In genomic region chr11:55468012-55468411, GRCm38 (mm10) we compare ENCODE assay signal across 8 mouse cellular contexts. TPM values are rescaled to one million over a fixed set of nuclear protein-coding genes. Genes with fewer than 3 reads are reported as not detected.
A peak's percentile ranks its signal among the peaks of the same experiment; 100 is the strongest.
DNase-seq lines count a peak whose midpoint lies in the region; ATAC-seq and TF ChIP-seq lines count a peak whose summit lies in the region.

No protein-coding gene starts in this region.

- H3K36me3 ChIP-seq in ES-Bruce4 (ENCODE audit: control insufficient read depth, insufficient read depth, low read length, poor library complexity, severe bottlenecking) (peaks cover 14% of the 10 kb centered on the region), macrophage (ENCODE audit: inconsistent target) (no peaks in the 10 kb centered on the region)
- no peaks in the 10 kb centered on the region for H3K36me3 ChIP-seq in heart, embryonic 11.5 days (ENCODE audit: control insufficient read depth, insufficient read depth, low read length)
- H3K36me3 ChIP-seq in kidney, embryonic 15.5 days: peaks cover 9% of the 10 kb centered on the region

- no peak for ATAC-seq in heart, embryonic 11.5 days (replicated peaks; ENCODE audit: insufficient number of reproducible peaks, low FRiP score, low TSS enrichment)
- no peak; the same call in 1 of the 2 replicates for ATAC-seq in kidney, embryonic 15.5 days (replicated peaks; ENCODE audit: low FRiP score)

- WGBS in heart, embryonic 11.5 days (ENCODE audit: insufficient replicate concordance): 70% methylated on average over 10 of the region's 10 CpGs
- 53% methylated on average over 10 of the region's 10 CpGs for WGBS in kidney, embryonic 15.5 days
- 91% methylated on average over 10 of the region's 10 CpGs for WGBS in macrophage (ENCODE audit: missing documents)

- H3K4me2 ChIP-seq in heart, embryonic 11.5 days: peak overlapping the region; percentile 78
- H3K4me2 ChIP-seq in kidney, embryonic 15.5 days: peak overlapping the region; percentile 87

- TF ChIP-seq EP300 in ES-Bruce4 (IDR thresholded peaks at IDR 0.05; ENCODE audit: insufficient read depth, low read depth, low read length): no peak

- H3K4me3 ChIP-seq in ES-Bruce4 (ENCODE audit: low read depth, low read length) (peak overlapping the region; percentile 77), macrophage (ENCODE audit: inconsistent target) (peak overlapping the region; percentile 65)
- H3K4me3 ChIP-seq in heart, embryonic 11.5 days (ENCODE audit: low read depth, low read length): peak overlapping the region; percentile 53
- peak overlapping the region; percentile 88; the same call in 1 of the 2 replicates for H3K4me3 ChIP-seq in kidney, embryonic 15.5 days (replicated peaks)

- intact Hi-C loops in gastrocnemius, postnatal 36 days (cut with DNase I): no loop called here

- TF ChIP-seq CTCF in ES-Bruce4 (IDR thresholded peaks at IDR 0.05; ENCODE audit: low read depth, low read length): no peak

- no peaks in the 10 kb centered on the region for H3K4me1 ChIP-seq in ES-Bruce4 (ENCODE audit: control insufficient read depth, insufficient read depth, low read length)
- peaks cover 15% of the 10 kb centered on the region for H3K4me1 ChIP-seq in heart, embryonic 11.5 days (ENCODE audit: control insufficient read depth, insufficient read depth, low read length)
- peaks cover 34% of the 10 kb centered on the region for H3K4me1 ChIP-seq in kidney, embryonic 15.5 days

- DNase-seq in R1 (ENCODE audit: low read depth, low spot score): peak; percentile 97
- no peak for DNase-seq in T-cell, adult 2 months (ENCODE audit: low spot score)
- no peak for DNase-seq in urinary bladder, postnatal 4 days (ENCODE audit: low spot score in 2 of 2)
- DNase-seq in gastrocnemius, postnatal 36 days: no peak

- H3K27ac ChIP-seq in ES-Bruce4 (ENCODE audit: insufficient read depth, low read length) (peak overlapping the region; percentile 97), macrophage (peak overlapping the region; percentile 99)
- peak overlapping the region; percentile 91 for H3K27ac ChIP-seq in heart, embryonic 11.5 days (ENCODE audit: low read depth, low read length)
- H3K27ac ChIP-seq in kidney, embryonic 15.5 days: peak overlapping the region; percentile 97

- no peaks in the 10 kb centered on the region for H3K27me3 ChIP-seq in ES-Bruce4 (ENCODE audit: control insufficient read depth, insufficient read depth, low read length, poor library complexity, severe bottlenecking)
- H3K27me3 ChIP-seq in heart, embryonic 11.5 days (ENCODE audit: control insufficient read depth, insufficient read depth, low read length): no peaks in the 10 kb centered on the region
- H3K27me3 ChIP-seq in kidney, embryonic 15.5 days: no peaks in the 10 kb centered on the region

- no peak for TF ChIP-seq POLR2A in ES-Bruce4 (IDR thresholded peaks at IDR 0.05; ENCODE audit: insufficient read depth, low read length)

- peaks cover 32% of the 10 kb centered on the region for H3K79me2 ChIP-seq in macrophage (ENCODE audit: inconsistent target)

- H3K9me3 ChIP-seq in ES-Bruce4 (replicated peaks; ENCODE audit: control insufficient read depth, insufficient read depth, low read length, poor library complexity, severe bottlenecking): no peaks in the 10 kb centered on the region
- no peaks in the 10 kb centered on the region for H3K9me3 ChIP-seq in heart, embryonic 11.5 days (replicated peaks; ENCODE audit: control insufficient read depth, low read length)
- H3K9me3 ChIP-seq in kidney, embryonic 15.5 days (replicated peaks): no peaks in the 10 kb centered on the region

- peak overlapping the region; percentile 89 for H3K9ac ChIP-seq in ES-Bruce4 (ENCODE audit: low read depth, poor library complexity, severe bottlenecking)
- H3K9ac ChIP-seq in heart, embryonic 11.5 days (ENCODE audit: low read depth, low read length): peak overlapping the region; percentile 72
- no peak overlapping the region for H3K9ac ChIP-seq in kidney, embryonic 15.5 days

RNA-seq across cellular contexts. Expression of gene G3bp1, which starts 1.5 kb away (rescaled TPM):
- polyA plus RNA-seq in ES-Bruce4 (2011; ENCODE audit: insufficient read depth, insufficient read length, low read depth, missing spikeins): 146 and 147 TPM in 2 replicates
- 125 and 133 TPM in 2 replicates for polyA plus RNA-seq in heart, embryonic 11.5 days (2014; fragmentation: Nextera tagmentation; extraction: Ambion mirVana)
- 199 and 203 TPM in 2 replicates for polyA plus RNA-seq in kidney, embryonic 15.5 days (2015; fragmentation: Nextera tagmentation; extraction: Ambion mirVana)
- total RNA-seq in macrophage (2018; cell fraction: chromatin; rRNA removed): 100 to 1,000 TPM in 2 of 26 experiments, 10 to 100 TPM in 24; 31.8 to 133 (median 56.7) TPM
- 10 to 100 TPM; 29.4 to 56.8 (median 36.2) TPM for total RNA-seq in macrophage (2018; cell fraction: cytosol; rRNA removed)
- total RNA-seq in macrophage (2018; cell fraction: nucleus; rRNA removed): 10 to 100 TPM; 39.4 to 90.9 (median 47.2) TPM
- polyA plus RNA-seq in macrophage (2018): 20.9 to 52.8 TPM (median 25.9 TPM) in 3 replicates
- total RNA-seq in gastrocnemius, postnatal 36 days (2021): 10 to 100 TPM; 46.1 to 48.5 TPM

RNA-seq across cellular contexts. Expression of gene Atox1, which starts 7.0 kb away (rescaled TPM):
- polyA plus RNA-seq in ES-Bruce4 (2011; ENCODE audit: insufficient read depth, insufficient read length, low read depth, missing spikeins) (120 and 142 TPM in 2 replicates), macrophage (2018) (117 to 443 TPM (median 360 TPM) in 3 replicates)
- polyA plus RNA-seq in heart, embryonic 11.5 days (2014; fragmentation: Nextera tagmentation; extraction: Ambion mirVana): 273 and 292 TPM in 2 replicates
- polyA plus RNA-seq in kidney, embryonic 15.5 days (2015; fragmentation: Nextera tagmentation; extraction: Ambion mirVana): 402 and 413 TPM in 2 replicates
- 10 to 100 TPM in 8 of 26 experiments, 1 to 10 TPM in 18; 5.3 to 36.2 (median 8.4) TPM for total RNA-seq in macrophage (2018; cell fraction: chromatin; rRNA removed)
- 100 to 1,000 TPM; 179 to 407 (median 276) TPM for total RNA-seq in macrophage (2018; cell fraction: cytosol; rRNA removed)
- 10 to 100 TPM; 14.4 to 48.4 (median 29.2) TPM for total RNA-seq in macrophage (2018; cell fraction: nucleus; rRNA removed)
- total RNA-seq in gastrocnemius, postnatal 36 days (2021): 10 to 100 TPM; 50.4 to 56.4 TPM

RNA-seq across cellular contexts. Expression of gene Sparc, which starts 45.0 kb away (rescaled TPM):
- polyA plus RNA-seq in ES-Bruce4 (2011; ENCODE audit: insufficient read depth, insufficient read length, low read depth, missing spikeins) (344 and 354 TPM in 2 replicates), macrophage (2018) (0.30 to 1.5 TPM (median 0.63 TPM) in 3 replicates)
- polyA plus RNA-seq in heart, embryonic 11.5 days (2014; fragmentation: Nextera tagmentation; extraction: Ambion mirVana): 1,182 and 1,259 TPM in 2 replicates
- polyA plus RNA-seq in kidney, embryonic 15.5 days (2015; fragmentation: Nextera tagmentation; extraction: Ambion mirVana): 1,364 and 1,510 TPM in 2 replicates
- total RNA-seq in macrophage (2018; cell fraction: chromatin; rRNA removed): 100 to 1,000 TPM in 1 of 26 experiments, 1 to 10 TPM in 17, under 1 TPM in 4, not detected in 4; 0.69 to 408 (median 1.5) TPM
- total RNA-seq in macrophage (2018; cell fraction: cytosol; rRNA removed): under 1 TPM in 22 of 26 experiments, not detected in 4; 0.06 to 0.54 (median 0.23) TPM
- 10 to 100 TPM in 1 of 26 experiments, 1 to 10 TPM in 2, under 1 TPM in 9, not detected in 14; 0.28 to 57.5 (median 0.50) TPM for total RNA-seq in macrophage (2018; cell fraction: nucleus; rRNA removed)
- 100 to 1,000 TPM; 572 to 675 TPM for total RNA-seq in gastrocnemius, postnatal 36 days (2021)

Comparison
In these comparisons a context has a peak if more than half of its experiments do, and no peak if none do; other contexts are left out.
1. RNA of gene Sparc, which starts 45.0 kb away (polyA plus RNA-seq): 1,364 to 1,510 TPM in kidney, embryonic 15.5 days, 1,182 to 1,259 TPM in heart, embryonic 11.5 days and 344 to 354 TPM in ES-Bruce4; 0.30 to 1.5 TPM in macrophage; every median in the first group is over 100 times any median in the second.
2. Peak in every context shown above with its lines, with median percentiles within 50 percentile points of each other: H3K27ac ChIP-seq and H3K4me3 ChIP-seq.